Mouse (Mus musculus) cortical plate, adult 2 months (tissue): ENCODE results near the gene Neurog1. TPM values are rescaled to one million over a fixed set of nuclear protein-coding genes. Genes with fewer than 3 reads are reported as not detected.
A peak's percentile ranks its signal among the peaks of the same experiment; 100 is the strongest.

ENCODE experiments used
- H3K27ac ChIP-seq: fragments of 200-500 bp; 2 replicates; pipeline ENCODE4 v1.5.1; 2012; ENCODE audit warnings: low read length, control low read depth, inconsistent platforms; ENCODE audit not compliant: insufficient read depth
- H3K4me1 ChIP-seq: fragments of 200-500 bp; 2 replicates; pipeline ENCODE4 v1.6.1; 2011; ENCODE audit warnings: low read length; ENCODE audit not compliant: control insufficient read depth, insufficient read depth
- H3K4me3 ChIP-seq: fragments of 200-500 bp; 2 replicates; pipeline ENCODE4 v1.5.1; 2011; ENCODE audit warnings: mild to moderate bottlenecking, low read length, control low read depth; ENCODE audit not compliant: insufficient read depth
- CTCF ChIP-seq: fragments of 200-500 bp; IDR thresholded peaks from 2 replicates; pipeline ENCODE4 v1.5.1; 2011; ENCODE audit warnings: mild to moderate bottlenecking, control low read depth, low read length; ENCODE audit not compliant: insufficient read depth; ENCODE audit errors: extremely low read depth
- POLR2A ChIP-seq: fragments of 200-500 bp; IDR thresholded peaks from 2 replicates; pipeline ENCODE4 v1.6.1; 2011; ENCODE audit warnings: mild to moderate bottlenecking, low read length, control low read depth; ENCODE audit not compliant: insufficient read depth; ENCODE audit errors: extremely low read depth
- polyA plus RNA-seq: library from polyadenylated mRNA; depleted of rRNA; stranded (reverse); fragments of >200 nt; gene quantifications from 2 replicates; pipeline ENCODE4 v1.2.3, GENCODE M21; 2012

The Neurog1 gene
- polyA plus RNA-seq, 1 experiment, result 0.23 TPM

- TF ChIP-seq CTCF (peak; percentile 20; the same call in 1 of the 2 replicates), POLR2A (no peak)
- Histone ChIP-seq H3K4me3 (no peak overlapping the region), H3K27ac (no peak overlapping the region), H3K4me1 (no peaks in the 10 kb centered on the region)
Measured at GRCm38 (mm10) chr13:56259021-56259925, 7.3 kb upstream of the Neurog1 start.

GRCm38 (mm10) chr13:56258196-56259020 lies 6.4 kb upstream of the Neurog1 start:
- no peak overlapping the region for H3K4me3 ChIP-seq
- TF ChIP-seq CTCF (no peak), POLR2A (no peak)

GRCm38 (mm10) chr13:56257469-56258153 lies 5.6 kb upstream of the Neurog1 start:
- TF ChIP-seq POLR2A, result no peak
- no peak for TF ChIP-seq CTCF
- Histone ChIP-seq H3K4me3 (no peak overlapping the region), H3K4me1 (no peaks in the 10 kb centered on the region), H3K27ac (no peak overlapping the region)

More at GRCm38 (mm10) chr13:56258196-56259020, 6.4 kb upstream of the Neurog1 start:
- Histone ChIP-seq H3K27ac (no peak overlapping the region), H3K4me1 (no peaks in the 10 kb centered on the region)

- TF ChIP-seq POLR2A, result no peak
- no peak for TF ChIP-seq CTCF
- H3K27ac ChIP-seq, result no peak overlapping the region
- no peak overlapping the region for H3K4me3 ChIP-seq
Measured at GRCm38 (mm10) chr13:56256716-56257299, 4.8 kb upstream of the Neurog1 start.

GRCm38 (mm10) chr13:56253379-56253778 lies 1.4 kb upstream of the Neurog1 start:
- no peaks in the 10 kb centered on the region for H3K4me1 ChIP-seq
- no peak for TF ChIP-seq POLR2A
- no peak for TF ChIP-seq CTCF
- H3K27ac ChIP-seq, result no peak overlapping the region
- H3K4me3 ChIP-seq, result no peak overlapping the region

More at GRCm38 (mm10) chr13:56256716-56257299, 4.8 kb upstream of the Neurog1 start:
- H3K4me1 ChIP-seq, result no peaks in the 10 kb centered on the region

- Histone ChIP-seq H3K27ac (no peak overlapping the region), H3K4me1 (no peaks in the 10 kb centered on the region), H3K4me3 (no peak overlapping the region)
- no peak for TF ChIP-seq CTCF
- TF ChIP-seq POLR2A, result no peak
Measured at GRCm38 (mm10) chr13:56252783-56253182, 820 bp upstream of the Neurog1 start.

GRCm38 (mm10) chr13:56251176-56251923 lies 613 bp downstream of the Neurog1 start:
- TF ChIP-seq CTCF (no peak), POLR2A (no peak)
- Histone ChIP-seq H3K27ac (no peak overlapping the region), H3K4me1 (no peaks in the 10 kb centered on the region), H3K4me3 (no peak overlapping the region)

GRCm38 (mm10) chr13:56250551-56251161 lies 1.3 kb downstream of the Neurog1 start:
- H3K27ac ChIP-seq, result no peak overlapping the region
- no peaks in the 10 kb centered on the region for H3K4me1 ChIP-seq
- no peak overlapping the region for H3K4me3 ChIP-seq
- no peak for TF ChIP-seq CTCF
- TF ChIP-seq POLR2A, result no peak
